Mouse (Mus musculus): ENCODE data around the gene Wdtc1. TPM values are rescaled to one million over a fixed set of nuclear protein-coding genes. Genes with fewer than 3 reads are reported as not detected.

Gene Wdtc1
- polyA plus RNA-seq (2016; fragmentation: Nextera tagmentation; extraction: Ambion mirVana): 25.5 and 27.8 TPM in 2 replicates

DNA sequence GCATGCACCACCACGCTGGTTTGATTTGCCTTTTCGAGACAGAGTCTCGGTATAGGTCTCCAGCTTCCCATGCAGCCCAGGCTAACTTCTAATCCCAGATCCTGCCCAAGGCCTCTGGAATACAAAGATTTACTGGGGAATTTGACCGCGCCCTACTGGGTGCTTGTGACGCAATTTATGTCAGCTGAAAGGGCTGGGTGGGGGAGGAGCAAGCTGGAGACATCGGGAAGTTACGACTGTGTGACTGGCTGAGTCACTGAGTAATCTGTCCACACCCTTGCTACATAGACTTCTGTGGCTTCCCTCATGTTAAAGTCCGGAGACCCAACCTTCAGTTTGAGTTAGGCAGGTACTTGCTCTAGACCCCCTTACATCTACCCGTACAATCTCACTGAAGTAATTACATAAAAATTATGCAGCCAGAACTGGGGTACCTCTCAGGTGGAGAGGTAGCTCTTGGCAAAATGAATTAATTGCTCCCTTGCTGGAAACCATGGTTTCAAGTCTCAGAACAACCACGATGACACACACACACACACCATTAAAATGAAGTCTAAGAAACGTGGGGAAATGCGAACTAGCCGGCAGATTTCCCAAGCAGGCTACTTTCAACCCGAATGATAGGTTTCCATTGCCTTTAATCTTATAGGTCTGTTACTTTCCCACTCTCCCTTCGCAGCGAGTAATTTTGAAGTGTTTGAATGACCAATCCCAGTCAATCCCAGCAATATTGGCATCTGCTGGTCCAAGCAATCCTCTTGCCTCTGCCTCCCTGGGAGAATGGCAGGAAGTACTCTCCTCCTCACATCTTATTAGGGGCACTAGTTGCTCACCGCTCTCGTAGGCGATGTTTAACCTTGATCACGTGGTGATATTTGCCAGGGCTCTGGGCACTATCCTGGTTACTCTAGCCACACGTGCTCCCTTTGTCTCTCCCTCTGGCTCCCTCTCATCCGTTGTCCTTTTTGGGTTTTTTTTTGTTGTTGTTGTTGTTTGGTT lies at the start of gene Wdtc1:
Gene Wdtc1 (minus strand): TSS at position 115 of the 999 bp plus-strand sequence.
- H3K4me1 ChIP-seq: no peaks in the 10 kb centered on the region
- H3K9ac ChIP-seq: no peak within 1 kb of the TSS
- H3K4me2 ChIP-seq (replicated peaks): no peak within 1 kb of the TSS
- whole genome bisulfite sequencing: 90% methylated on average over 23 of the region's 23 CpGs
- no peak for ATAC-seq (ENCODE audit: low FRiP score)
- no peak within 1 kb of the TSS for H3K27ac ChIP-seq
- no peak within 1 kb of the TSS for H3K4me3 ChIP-seq
- H3K27me3 ChIP-seq: no peaks in the 10 kb centered on the region
- no peaks in the 10 kb centered on the region for H3K9me3 ChIP-seq (replicated peaks)
- no peaks in the 10 kb centered on the region for H3K36me3 ChIP-seq

DNA sequence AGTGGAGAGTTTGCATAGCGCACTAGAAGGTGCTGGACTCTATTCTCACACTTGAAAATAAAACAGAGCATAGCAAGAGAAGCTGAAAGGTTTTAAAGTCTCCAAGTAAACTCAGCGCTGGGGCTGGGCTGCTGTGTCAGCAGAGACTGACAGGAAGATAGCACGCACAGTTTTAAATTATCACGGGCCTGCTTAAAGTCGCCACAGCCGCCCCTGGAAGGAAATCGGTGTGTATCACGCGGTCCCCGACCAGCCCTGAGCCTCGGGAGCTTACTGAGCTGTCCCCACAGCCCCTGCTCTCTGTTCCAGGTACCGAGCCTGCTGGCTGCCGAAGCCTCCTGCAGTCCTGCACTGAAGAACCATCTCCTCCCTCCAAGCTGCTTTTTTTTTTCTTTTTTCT lies 48.7 kb upstream of the Wdtc1 start:
- WGBS: 68% methylated on average over 13 of the region's 13 CpGs
- Histone ChIP-seq H3K4me3 (no peak overlapping the region), H3K9ac (no peak overlapping the region), H3K27ac (no peak overlapping the region), H3K36me3 (no peaks in the 10 kb centered on the region), H3K9me3 (replicated peaks) (no peaks in the 10 kb centered on the region), H3K4me2 (replicated peaks) (no peak overlapping the region), H3K27me3 (no peaks in the 10 kb centered on the region), H3K4me1 (peaks cover 35% of the 10 kb centered on the region)
- ATAC-seq (ENCODE audit: low FRiP score): no peak

DNA sequence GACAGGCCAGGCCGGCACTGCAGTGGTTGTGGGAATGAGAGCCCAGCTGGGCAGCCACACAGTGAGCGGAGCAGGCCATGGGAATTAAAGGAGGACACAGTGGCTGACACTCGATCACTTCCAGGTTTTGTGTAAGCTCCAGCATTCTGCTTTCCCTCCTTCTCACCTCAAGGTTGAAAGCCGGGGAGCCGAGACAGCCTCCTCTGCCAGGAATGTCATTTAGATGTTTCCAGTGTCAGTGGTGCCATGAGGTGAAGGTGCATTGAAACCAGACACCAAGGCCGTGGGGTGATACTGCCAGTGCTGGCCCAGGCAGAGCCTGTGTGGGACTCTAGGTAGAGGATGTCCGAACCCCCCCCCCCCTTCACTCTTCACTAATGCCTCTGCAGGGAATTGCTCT lies 46.8 kb upstream of the Wdtc1 start:
- Histone ChIP-seq H3K4me2 (replicated peaks) (no peak overlapping the region), H3K9ac (no peak overlapping the region), H3K27me3 (no peaks in the 10 kb centered on the region), H3K36me3 (no peaks in the 10 kb centered on the region), H3K27ac (no peak overlapping the region), H3K9me3 (replicated peaks) (no peaks in the 10 kb centered on the region), H3K4me1 (peaks cover 47% of the 10 kb centered on the region), H3K4me3 (no peak overlapping the region)
- WGBS: 62% methylated on average over 7 of the region's 7 CpGs
- no peak for ATAC-seq (ENCODE audit: low FRiP score)

GRCm38 (mm10) chr4:133399509-133399908 lies 46.2 kb upstream of the Wdtc1 start:
- Histone ChIP-seq H3K27ac (no peak overlapping the region; the same call in 1 of the 2 replicates), H3K4me3 (no peak overlapping the region), H3K27me3 (no peaks in the 10 kb centered on the region), H3K4me1 (peaks cover 53% of the 10 kb centered on the region), H3K36me3 (no peaks in the 10 kb centered on the region), H3K4me2 (replicated peaks) (no peak overlapping the region), H3K9me3 (replicated peaks) (no peaks in the 10 kb centered on the region), H3K9ac (no peak overlapping the region)
- ATAC-seq (ENCODE audit: low FRiP score): no peak
- 87% methylated on average over 6 of the region's 6 CpGs for WGBS

DNA sequence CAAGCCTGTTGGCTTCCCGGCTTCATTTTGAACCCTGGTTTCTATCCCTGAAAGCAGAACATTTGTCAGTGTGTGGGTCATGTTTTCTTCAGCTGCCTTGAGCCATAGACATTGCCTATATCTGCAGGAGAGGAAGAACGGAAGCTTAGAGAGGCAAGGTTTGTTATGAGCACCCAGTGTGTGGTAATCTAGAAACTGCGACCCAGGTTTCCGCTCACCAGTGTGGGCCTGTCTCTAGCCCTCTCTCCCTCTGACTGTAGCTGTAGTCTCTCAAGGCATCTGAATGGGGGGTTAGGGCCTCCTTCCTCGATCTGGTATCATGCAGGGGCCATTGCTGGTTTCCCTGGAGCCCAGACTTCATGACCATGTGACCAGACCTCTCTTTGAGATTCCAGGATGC lies 45.3 kb upstream of the Wdtc1 start:
- Histone ChIP-seq H3K4me3 (no peak overlapping the region), H3K27ac (no peak overlapping the region), H3K36me3 (no peaks in the 10 kb centered on the region), H3K4me2 (replicated peaks) (no peak overlapping the region), H3K9me3 (replicated peaks) (no peaks in the 10 kb centered on the region), H3K4me1 (peaks cover 56% of the 10 kb centered on the region), H3K27me3 (no peaks in the 10 kb centered on the region), H3K9ac (no peak overlapping the region)
- WGBS: 80% methylated on average over 5 of the region's 5 CpGs
- ATAC-seq (ENCODE audit: low FRiP score): no peak

DNA sequence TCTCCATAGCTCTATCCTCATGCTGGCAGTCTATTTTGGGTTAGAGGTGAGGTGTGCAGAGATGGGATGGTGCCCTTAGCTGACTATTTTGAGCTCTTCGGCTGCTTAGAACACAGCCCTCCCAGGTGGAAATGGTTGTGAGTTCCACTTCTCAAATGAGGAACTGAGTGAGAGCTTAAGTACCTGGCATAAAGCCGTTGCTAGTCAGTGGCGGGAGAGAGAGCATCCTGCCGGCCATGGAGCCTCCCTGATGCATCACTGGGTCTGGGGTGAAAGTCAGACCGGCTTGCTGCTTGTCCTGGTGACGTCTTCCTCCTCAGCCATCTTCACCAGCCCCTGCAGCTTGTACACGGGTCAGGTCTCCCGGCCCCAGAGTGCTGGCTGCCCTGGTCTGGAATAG lies 44.7 kb upstream of the Wdtc1 start:
- Histone ChIP-seq H3K4me2 (replicated peaks) (no peak overlapping the region), H3K4me3 (no peak overlapping the region), H3K27me3 (no peaks in the 10 kb centered on the region), H3K9ac (no peak overlapping the region), H3K9me3 (replicated peaks) (no peaks in the 10 kb centered on the region), H3K4me1 (peaks cover 56% of the 10 kb centered on the region), H3K27ac (no peak overlapping the region; the same call in 1 of the 2 replicates), H3K36me3 (no peaks in the 10 kb centered on the region)
- 82% methylated on average over 8 of the region's 8 CpGs for WGBS
- no peak for ATAC-seq (ENCODE audit: low FRiP score)

GRCm38 (mm10) chr4:133397299-133397698 lies 44.0 kb upstream of the Wdtc1 start:
- Histone ChIP-seq H3K36me3 (no peaks in the 10 kb centered on the region), H3K4me2 (replicated peaks) (no peak overlapping the region), H3K4me1 (peaks cover 56% of the 10 kb centered on the region), H3K9ac (no peak overlapping the region), H3K27ac (no peak overlapping the region), H3K4me3 (no peak overlapping the region), H3K9me3 (replicated peaks) (no peaks in the 10 kb centered on the region), H3K27me3 (no peaks in the 10 kb centered on the region)
- no peak for ATAC-seq (ENCODE audit: low FRiP score)
- WGBS: 36% methylated on average over 5 of the region's 5 CpGs

- 77% methylated on average over 2 of the region's 2 CpGs for WGBS
- no peaks in the 10 kb centered on the region for H3K36me3 ChIP-seq
- H3K4me2 ChIP-seq (replicated peaks): no peak overlapping the region
- no peaks in the 10 kb centered on the region for H3K9me3 ChIP-seq (replicated peaks)
- H3K9ac ChIP-seq: no peak overlapping the region
- ATAC-seq (ENCODE audit: low FRiP score): no peak
- H3K27ac ChIP-seq: no peak overlapping the region
- peaks cover 61% of the 10 kb centered on the region for H3K4me1 ChIP-seq
- no peak overlapping the region for H3K4me3 ChIP-seq
- H3K27me3 ChIP-seq: no peaks in the 10 kb centered on the region
These were observed 42.8 kb upstream of the Wdtc1 start for GRCm38 (mm10) chr4:133396079-133396478.

GRCm38 (mm10) chr4:133394981-133395573 lies 41.8 kb upstream of the Wdtc1 start:
- 88% methylated on average over 4 of the region's 4 CpGs for WGBS
- Histone ChIP-seq H3K36me3 (no peaks in the 10 kb centered on the region), H3K4me3 (no peak overlapping the region), H3K9ac (no peak overlapping the region), H3K4me2 (replicated peaks) (no peak overlapping the region), H3K27me3 (no peaks in the 10 kb centered on the region), H3K9me3 (replicated peaks) (no peaks in the 10 kb centered on the region), H3K27ac (no peak overlapping the region), H3K4me1 (peaks cover 57% of the 10 kb centered on the region)
- ATAC-seq (ENCODE audit: low FRiP score): no peak; the same call in 1 of the 2 replicates

- WGBS: 80% methylated on average over 18 of the region's 18 CpGs
- H3K36me3 ChIP-seq: no peaks in the 10 kb centered on the region; the same call in 1 of the 2 replicates
- peaks cover 34% of the 10 kb centered on the region for H3K4me1 ChIP-seq
- no peak overlapping the region for H3K4me3 ChIP-seq
- H3K9ac ChIP-seq: no peak overlapping the region
- H3K27ac ChIP-seq: 0 out of 2 replicates have a peak overlapping the region, but pooled peaks have one; percentile 40
- H3K27me3 ChIP-seq: no peaks in the 10 kb centered on the region
- no peak overlapping the region for H3K4me2 ChIP-seq (replicated peaks)
- H3K9me3 ChIP-seq (replicated peaks): no peaks in the 10 kb centered on the region
- ATAC-seq (ENCODE audit: low FRiP score): no peak
These were observed 38.1 kb upstream of the Wdtc1 start for GRCm38 (mm10) chr4:133391185-133392040.

GRCm38 (mm10) chr4:133390585-133390984 lies 37.3 kb upstream of the Wdtc1 start:
- Histone ChIP-seq H3K4me2 (replicated peaks) (no peak overlapping the region), H3K9ac (no peak overlapping the region), H3K36me3 (no peaks in the 10 kb centered on the region; the same call in 1 of the 2 replicates), H3K27ac (no peak overlapping the region), H3K27me3 (no peaks in the 10 kb centered on the region), H3K4me3 (no peak overlapping the region), H3K4me1 (peaks cover 27% of the 10 kb centered on the region), H3K9me3 (replicated peaks) (no peaks in the 10 kb centered on the region)
- 86% methylated on average over 6 of the region's 6 CpGs for WGBS
- no peak for ATAC-seq (ENCODE audit: low FRiP score)

DNA sequence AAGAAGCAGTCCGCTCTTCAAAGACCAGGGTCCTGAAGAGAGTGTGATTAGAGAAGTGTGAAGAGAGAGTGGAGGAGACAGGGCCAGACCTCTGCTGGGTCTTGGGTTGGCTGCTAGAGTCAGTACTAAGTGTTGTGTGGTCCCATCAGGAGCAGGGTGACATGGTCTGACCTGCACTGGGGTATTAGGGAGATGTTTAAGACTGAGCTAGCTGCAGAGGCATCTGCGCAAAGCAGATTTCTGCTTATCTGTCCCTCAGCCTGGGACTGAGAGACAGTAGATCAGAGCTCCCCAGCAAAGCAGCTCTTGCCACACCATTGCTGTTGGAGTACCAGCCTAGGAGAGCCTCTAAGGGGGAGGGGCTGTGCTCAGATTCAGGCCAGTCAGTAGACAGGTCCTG lies 36.8 kb upstream of the Wdtc1 start:
- Histone ChIP-seq H3K27me3 (no peaks in the 10 kb centered on the region), H3K9ac (no peak overlapping the region), H3K9me3 (replicated peaks) (no peaks in the 10 kb centered on the region), H3K4me2 (replicated peaks) (no peak overlapping the region), H3K27ac (no peak overlapping the region), H3K36me3 (no peaks in the 10 kb centered on the region; the same call in 1 of the 2 replicates), H3K4me1 (peaks cover 22% of the 10 kb centered on the region), H3K4me3 (no peak overlapping the region)
- no peak for ATAC-seq (ENCODE audit: low FRiP score)
- WGBS: 100% methylated on average over 2 of the region's 2 CpGs
